Mouse (Mus musculus): ENCODE data around the gene Yy2. TPM values are rescaled to one million over a fixed set of nuclear protein-coding genes. Genes with fewer than 3 reads are reported as not detected.

Yy2 gene
- total and polyA plus RNA-seq, 3 experiments: 2.0 TPM; not detected in 2

DNA sequence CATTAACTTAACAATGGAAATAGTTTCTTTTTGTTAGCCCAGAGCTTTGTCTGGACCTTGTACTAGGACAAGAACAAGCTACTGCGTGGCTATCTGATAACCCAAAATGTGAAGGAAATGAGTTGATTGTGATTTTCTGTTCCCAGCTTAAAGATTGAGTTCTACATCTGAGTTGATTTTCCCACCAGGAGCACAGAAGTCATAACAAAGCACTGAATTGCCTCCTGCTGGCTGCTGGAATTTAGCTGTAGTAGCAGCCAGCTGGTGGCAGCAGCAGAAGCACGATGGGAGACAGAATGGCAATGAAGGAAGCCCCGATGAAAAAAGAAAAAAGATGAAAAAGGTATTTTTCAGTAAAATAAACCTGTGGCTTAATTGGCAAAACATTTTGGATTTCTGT, 32.7 kb upstream of the Yy2 start:
- Histone ChIP-seq H3K9ac (ENCODE audit: control insufficient read depth, low read depth, low read length, poor library complexity, severe bottlenecking) (no peak overlapping the region), H3K4me3 (ENCODE audit: control insufficient read depth in 1 of 2, insufficient read depth in 1 of 2, low read depth in 2 of 2, low read length in 2 of 2) (no peak overlapping the region), H3K79me2 (ENCODE audit: control insufficient read depth, insufficient read depth, low read length, poor library complexity) (peaks cover 6% of the 10 kb centered on the region; the same call in 1 of the 2 replicates), H3K9me3 (replicated peaks; ENCODE audit: insufficient read depth, low read length) (no peaks in the 10 kb centered on the region), H3K27ac (ENCODE audit: control insufficient read depth, low read depth, low read length) (no peak overlapping the region), H3K27me3 (ENCODE audit: control insufficient read depth in 1 of 2, insufficient read depth in 2 of 2, low read length in 2 of 2) (no peaks in the 10 kb centered on the region), H3K36me3 (ENCODE audit: control insufficient read depth in 1 of 2, insufficient read depth in 2 of 2, low read length in 2 of 2) (peaks cover 0 to 16% of the 10 kb centered on the region in 2 experiments; a peak in 2 of 4 replicates), H3K4me1 (ENCODE audit: control insufficient read depth in 1 of 2, insufficient read depth in 2 of 2, low read length in 2 of 2) (peaks cover 7 to 9% of the 10 kb centered on the region in 2 experiments)
- DNase-seq (ENCODE audit: low read depth, low spot score): peak; percentile 18
- TF ChIP-seq MAX (IDR thresholded peaks at IDR 0.05; ENCODE audit: low read length) (no peak), CTCF (IDR thresholded peaks at IDR 0.05 in 2 of 3, conservative IDR thresholded peaks at IDR 0.05 in 1 of 3; ENCODE audit: control insufficient read depth in 1 of 3, insufficient read depth in 1 of 3, low read depth in 2 of 3, low read length in 3 of 3, poor library complexity in 1 of 3, severe bottlenecking in 1 of 3) (peak in 2 of 3 experiments; percentile 2 to 28; a peak in 2 of 6 replicates), SMC3 (IDR thresholded peaks at IDR 0.05; ENCODE audit: low read depth, low read length) (peak; percentile 24)

DNA sequence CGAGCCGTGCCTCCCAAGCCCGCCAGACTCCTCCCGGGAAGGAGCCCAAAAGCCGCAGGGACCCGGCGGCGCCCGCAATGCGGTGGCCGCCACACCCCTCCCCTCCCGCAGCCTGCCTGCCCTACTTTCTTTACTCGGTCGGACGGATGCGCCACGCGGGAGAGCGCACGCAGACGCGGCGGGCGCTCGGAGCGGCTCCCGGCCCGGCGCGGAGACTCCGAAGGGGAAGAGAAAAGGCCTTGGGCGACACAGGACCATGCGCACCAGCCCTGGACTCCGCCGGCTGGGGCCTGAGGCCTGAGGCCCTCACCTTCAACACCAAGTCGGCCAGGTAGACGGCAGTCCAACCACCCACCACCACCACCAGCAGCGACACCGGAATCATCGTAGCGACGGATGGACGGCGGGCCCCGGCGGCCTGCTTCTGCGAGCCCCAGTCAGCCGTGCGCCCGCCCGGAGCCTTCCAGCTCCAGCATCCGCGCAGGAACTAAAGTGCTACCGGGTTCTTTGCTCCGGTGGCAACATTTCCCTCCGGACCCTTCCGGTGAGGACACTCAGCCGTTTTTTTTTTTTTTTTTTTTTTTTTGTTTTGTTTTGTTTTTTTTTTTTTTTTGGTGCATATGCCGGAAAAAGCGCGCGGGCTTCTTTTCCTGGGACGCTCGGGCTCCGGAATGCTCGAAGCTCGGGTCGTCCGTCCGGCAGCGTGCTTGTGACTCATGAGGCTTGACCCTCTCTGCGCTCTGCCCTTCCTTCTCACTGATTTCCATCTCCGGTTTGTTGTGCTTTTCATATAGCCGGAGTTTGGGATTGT, 29.6 kb upstream of the Yy2 start, which contains the start of gene Mbtps2:
TSS of gene Mbtps2 (minus strand) at position 530 of the 811 bp plus-strand sequence.
- peak within 1 kb of the TSS; percentile 94 for H3K9ac ChIP-seq (ENCODE audit: control insufficient read depth, low read depth, low read length, poor library complexity, severe bottlenecking)
- TF ChIP-seq MAX (IDR thresholded peaks at IDR 0.05; ENCODE audit: low read length) (peak; percentile 86), MEF2A (IDR thresholded peaks at IDR 0.05; ENCODE audit: extremely low read depth, insufficient replicate concordance, low read depth, low read length, poor library complexity, severe bottlenecking) (no peak), MYB (IDR thresholded peaks at IDR 0.05; ENCODE audit: low read depth, low read length) (peak; percentile 84), SIN3A (IDR thresholded peaks at IDR 0.05; ENCODE audit: low read length) (peak; percentile 83), UBTF (IDR thresholded peaks at IDR 0.05; ENCODE audit: borderline replicate concordance, insufficient read depth, low read depth, low read length) (peak; percentile 88; the same call in 1 of the 2 replicates), CHD1 (IDR thresholded peaks at IDR 0.05; ENCODE audit: low read depth, low read length) (no peak), MXI1 (IDR thresholded peaks at IDR 0.05; ENCODE audit: low read depth, low read length) (peak; percentile 80), MYC (IDR thresholded peaks at IDR 0.05; ENCODE audit: low read depth, low read length) (peak; percentile 84), RAD21 (IDR thresholded peaks at IDR 0.05; ENCODE audit: low read depth, low read length) (no peak), KAT2A (conservative IDR thresholded peaks at IDR 0.05; ENCODE audit: low read depth, low read length) (no peak; the same call in 1 of the 2 replicates), USF2 (IDR thresholded peaks at IDR 0.05; ENCODE audit: borderline replicate concordance in 1 of 2, insufficient read depth in 1 of 2, low read depth in 1 of 2, low read length in 2 of 2) (no peak), E2F4 (IDR thresholded peaks at IDR 0.05; ENCODE audit: borderline replicate concordance, low read depth, low read length) (0 out of 2 replicates have a peak, but pooled peaks have one; percentile 82), ZC3H11A (IDR thresholded peaks at IDR 0.05; ENCODE audit: low read depth, low read length) (no peak), RCOR1 (IDR thresholded peaks at IDR 0.05; ENCODE audit: low read depth, low read length) (no peak), TAL1 (IDR thresholded peaks at IDR 0.05; ENCODE audit: low read length) (no peak), BHLHE40 (IDR thresholded peaks at IDR 0.05; ENCODE audit: borderline replicate concordance, low read depth, low read length) (no peak), JUND (IDR thresholded peaks at IDR 0.05; ENCODE audit: low read depth, low read length) (no peak), GATA1 (IDR thresholded peaks at IDR 0.05; ENCODE audit: low read depth, low read length) (0 out of 2 replicates have a peak, but pooled peaks have one; percentile 31), EP300 (IDR thresholded peaks at IDR 0.05; ENCODE audit: low read depth in 1 of 2, low read length in 2 of 2) (peak in 1 of 2 experiments; percentile 58; a peak in 1 of 4 replicates), TBP (IDR thresholded peaks at IDR 0.05; ENCODE audit: low read depth, low read length) (peak; percentile 92), NRF1 (IDR thresholded peaks at IDR 0.05; ENCODE audit: insufficient read depth, low read depth, low read length, poor library complexity, severe bottlenecking) (peak; percentile 29; the same call in 1 of the 2 replicates), MAZ (IDR thresholded peaks at IDR 0.05; ENCODE audit: low read depth, low read length) (no peak), TCF12 (IDR thresholded peaks at IDR 0.05; ENCODE audit: low read depth, low read length) (peak; percentile 80), SMC3 (IDR thresholded peaks at IDR 0.05; ENCODE audit: low read depth, low read length) (no peak), ZKSCAN1 (IDR thresholded peaks at IDR 0.05; ENCODE audit: low read depth, low read length) (peak; percentile 85; the same call in 1 of the 2 replicates), USF1 (IDR thresholded peaks at IDR 0.05; ENCODE audit: low read depth, low read length) (no peak), HCFC1 (IDR thresholded peaks at IDR 0.05; ENCODE audit: low read depth, low read length) (peak; percentile 91)

More for the DNA sequence above, 29.6 kb upstream of the Yy2 start, which contains the start of gene Mbtps2:
- Histone ChIP-seq H3K36me3 (ENCODE audit: control insufficient read depth in 1 of 2, insufficient read depth in 2 of 2, low read length in 2 of 2) (peaks cover 0 to 20% of the 10 kb centered on the region in 2 experiments; a peak in 2 of 4 replicates), H3K79me2 (ENCODE audit: control insufficient read depth, insufficient read depth, low read length, poor library complexity) (peaks cover 17% of the 10 kb centered on the region), H3K4me3 (ENCODE audit: control insufficient read depth in 1 of 2, insufficient read depth in 1 of 2, low read depth in 2 of 2, low read length in 2 of 2) (peak within 1 kb of the TSS; percentile 92 to 97), H3K9me3 (replicated peaks; ENCODE audit: insufficient read depth, low read length) (no peaks in the 10 kb centered on the region), H3K27ac (ENCODE audit: control insufficient read depth, low read depth, low read length) (peak within 1 kb of the TSS; percentile 84), H3K27me3 (ENCODE audit: control insufficient read depth in 1 of 2, insufficient read depth in 2 of 2, low read length in 2 of 2) (no peaks in the 10 kb centered on the region), H3K4me1 (ENCODE audit: control insufficient read depth in 1 of 2, insufficient read depth in 2 of 2, low read length in 2 of 2) (peaks cover 11% of the 10 kb centered on the region in 2 experiments)
- peak; percentile 90 for DNase-seq (ENCODE audit: low read depth, low spot score)

Data from MEL (cell line).